Mouse (Mus musculus) myocyte (in vitro differentiated cells): ENCODE results near the gene Gm49403. TPM values are rescaled to one million over a fixed set of nuclear protein-coding genes. Genes with fewer than 3 reads are reported as not detected.
"Not testable (repeated sequence)": the region's sequence is repeated elsewhere in the genome, so short reads cannot be mapped to it uniquely, and the experiment has no call there.

ENCODE experiments used
- H3K27me3 ChIP-seq: one replicate; pipeline ENCODE4 v1.6.1; 2011; ENCODE audit not compliant: control insufficient read depth, insufficient read depth, insufficient read length
- H3K36me3 ChIP-seq: one replicate; pipeline ENCODE4 v1.6.1; 2011; ENCODE audit not compliant: control insufficient read depth, insufficient read depth
- H3K4me2 ChIP-seq: one replicate; pipeline ENCODE4 v1.6.1; 2011; ENCODE audit warnings: low read depth, control low read depth
- H3K4me3 ChIP-seq: one replicate; pipeline ENCODE4 v1.5.1; 2011; ENCODE audit warnings: mild to moderate bottlenecking, control low read depth, moderate library complexity
- H3K79me2 ChIP-seq: one replicate; pipeline ENCODE4 v1.6.1; 2011; ENCODE audit not compliant: control insufficient read depth, insufficient read depth
- H3ac ChIP-seq: one replicate; pipeline ENCODE4 v1.6.1; 2011; ENCODE audit not compliant: control insufficient read depth, insufficient read length
- CEBPB ChIP-seq: IDR thresholded peaks from 2 replicates; pipeline ENCODE4 v1.6.1; 2011; ENCODE audit warnings: mild to moderate bottlenecking, moderate library complexity; ENCODE audit not compliant: poor library complexity, insufficient read depth, severe bottlenecking
- E2F4 ChIP-seq: IDR thresholded peaks from one replicate; pipeline ENCODE4 v1.6.1; 2011; ENCODE audit warnings: mild to moderate bottlenecking, control low read depth, moderate library complexity; ENCODE audit not compliant: insufficient read depth
- MAX ChIP-seq: IDR thresholded peaks from one replicate; pipeline ENCODE4 v1.6.1; 2011; ENCODE audit warnings: low read depth, mild to moderate bottlenecking, control low read depth
- MYOD1 ChIP-seq, 3 experiments: IDR thresholded peaks; one replicate each; pipeline ENCODE4 v1.6.1; 2011; ENCODE audit warnings: control low read depth in 2 of 3, low read depth in 2 of 3, mild to moderate bottlenecking in 2 of 3, moderate library complexity in 1 of 3; ENCODE audit not compliant: insufficient read length in 2 of 3, control insufficient read depth in 1 of 3
- MYOG ChIP-seq, 3 experiments: IDR thresholded peaks; one replicate each; pipeline ENCODE4 v1.6.1; 2011; ENCODE audit warnings: control low read depth in 2 of 3, low read depth in 2 of 3, mild to moderate bottlenecking in 2 of 3; ENCODE audit not compliant: insufficient read length in 2 of 3, control insufficient read depth in 1 of 3, insufficient read depth in 1 of 3
- POLR2A ChIP-seq: IDR thresholded peaks from one replicate; pipeline ENCODE4 v1.6.1; 2011; ENCODE audit warnings: low read depth, mild to moderate bottlenecking, control low read depth, moderate library complexity; ENCODE audit not compliant: insufficient read length
- POLR2AphosphoS2 ChIP-seq: IDR thresholded peaks from one replicate; pipeline ENCODE4 v1.6.1; 2011; ENCODE audit warnings: low read depth, control low read depth; ENCODE audit not compliant: insufficient read length
- REST ChIP-seq: IDR thresholded peaks from one replicate; pipeline ENCODE4 v1.6.1; 2011; ENCODE audit warnings: mild to moderate bottlenecking, control low read depth, moderate library complexity; ENCODE audit not compliant: insufficient read depth, insufficient read length
- SRF ChIP-seq: IDR thresholded peaks from one replicate; pipeline ENCODE4 v1.6.1; 2011; ENCODE audit warnings: low read depth; ENCODE audit not compliant: control insufficient read depth, insufficient read length
- TCF12 ChIP-seq: IDR thresholded peaks from one replicate; pipeline ENCODE4 v1.6.1; 2011; ENCODE audit warnings: mild to moderate bottlenecking, control low read depth; ENCODE audit not compliant: poor library complexity, insufficient read depth, severe bottlenecking
- TCF3 ChIP-seq: IDR thresholded peaks from one replicate; pipeline ENCODE4 v1.6.1; 2011; ENCODE audit warnings: low read depth, control low read depth; ENCODE audit not compliant: insufficient read length
- USF1 ChIP-seq: IDR thresholded peaks from one replicate; pipeline ENCODE4 v1.6.1; 2011; ENCODE audit warnings: low read depth, mild to moderate bottlenecking, control low read depth, moderate library complexity
- polyA plus RNA-seq: library from polyadenylated mRNA; unstranded; fragments of >200 nt; fragmentation: generic; extraction: Trizol; gene quantifications from one replicate; pipeline ENCODE4 v1.2.1, GENCODE M21; 2012; ENCODE audit warnings: missing spikeins

Gene Gm49403
- polyA plus RNA-seq, 1 experiment: not detected

- no peak for TF ChIP-seq CEBPB
- TF ChIP-seq POLR2AphosphoS2: no peak
- no peak for TF ChIP-seq TCF3
- H3K27me3 ChIP-seq: no peaks in the 10 kb centered on the region
- no peak overlapping the region for H3K4me2 ChIP-seq
- H3K4me3 ChIP-seq: no peak overlapping the region
- H3ac ChIP-seq: no peak overlapping the region
- H3K79me2 ChIP-seq: peaks cover 54% of the 10 kb centered on the region
- no peaks in the 10 kb centered on the region for H3K36me3 ChIP-seq
Measured at GRCm38 (mm10) chr19:8895397-8895960, 11.7 kb downstream of the Gm49403 start.

DNA sequence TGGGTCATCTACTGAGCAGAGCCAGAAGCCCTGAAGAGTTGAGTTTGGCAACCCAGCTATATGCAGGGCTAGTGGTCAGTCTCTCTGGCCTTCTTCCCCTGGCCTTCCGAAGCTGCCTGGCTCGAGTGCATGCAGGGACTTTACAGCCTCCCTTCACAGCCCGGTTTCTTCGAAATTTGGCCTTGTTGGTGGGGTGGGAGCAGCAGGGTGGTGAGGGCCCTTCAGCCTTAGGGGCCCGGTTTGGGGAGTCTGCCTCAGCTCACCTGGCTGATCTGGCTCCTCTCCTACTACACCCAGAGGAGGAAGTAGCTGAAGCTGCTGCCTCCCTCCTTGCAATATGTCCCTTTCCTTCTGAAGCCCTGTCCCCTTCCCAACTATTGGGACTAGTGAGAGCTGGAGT lies 12.5 kb downstream of the Gm49403 start:
- not testable (repeated sequence) for H3K4me2 ChIP-seq, H3K4me3 ChIP-seq, H3K36me3 ChIP-seq

GRCm38 (mm10) chr19:8897211-8897864 lies 13.6 kb downstream of the Gm49403 start:
- Histone ChIP-seq H3K79me2 (peaks cover 69% of the 10 kb centered on the region), H3K4me2 (peak overlapping the region; percentile 100), H3ac (peak overlapping the region; percentile 10), H3K4me3 (peak overlapping the region; percentile 86)
- not testable (repeated sequence) for H3K27me3 ChIP-seq, H3K36me3 ChIP-seq

More for the DNA sequence above, 12.5 kb downstream of the Gm49403 start:
- H3ac ChIP-seq, H3K27me3 ChIP-seq: not testable (repeated sequence)
- H3K79me2 ChIP-seq: peaks cover 58% of the 10 kb centered on the region

DNA sequence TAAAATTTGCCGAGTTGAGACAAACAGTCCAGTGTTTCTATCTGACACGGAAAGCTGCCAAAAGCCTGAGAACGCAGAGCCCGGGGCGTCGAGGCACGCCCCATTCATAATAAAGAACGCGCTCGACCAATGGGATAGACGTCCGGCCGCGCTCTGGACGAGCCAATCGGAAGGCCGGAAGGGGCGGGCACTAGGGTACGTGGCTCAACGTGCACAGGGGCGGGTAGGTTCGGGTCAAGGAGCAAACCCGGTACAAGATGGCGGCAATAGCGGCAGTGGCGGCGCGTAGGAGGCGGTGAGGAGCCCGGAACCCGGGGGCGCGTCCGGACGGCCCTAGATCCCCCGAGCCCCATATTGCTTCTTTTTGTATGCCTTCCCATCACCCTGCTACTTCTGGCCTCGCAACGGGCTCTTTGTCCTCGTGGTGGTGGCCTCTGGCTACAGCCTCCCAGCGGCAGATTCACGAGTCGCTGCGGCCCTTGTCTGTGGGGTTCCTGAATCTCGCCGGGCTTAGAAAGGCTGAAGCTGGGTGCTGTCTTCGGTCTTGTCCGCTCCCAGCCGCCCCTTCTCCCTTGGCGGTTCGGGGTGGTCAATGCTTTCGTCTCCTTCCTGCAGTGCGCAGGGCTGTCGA lies 14.2 kb downstream of the Gm49403 start, which contains the start of gene Ganab:
TSS of gene Ganab (plus strand) at position 207 of the 631 bp plus-strand sequence.
- Histone ChIP-seq H3K4me3 (peak within 1 kb of the TSS; percentile 86), H3K36me3 (peaks cover 11% of the 10 kb centered on the region), H3K4me2 (peak within 1 kb of the TSS; percentile 100), H3K79me2 (peaks cover 70% of the 10 kb centered on the region), H3ac (peak within 1 kb of the TSS; percentile 10), H3K27me3 (no peaks in the 10 kb centered on the region)
- no peak for TF ChIP-seq TCF12
- no peak for TF ChIP-seq MAX
- peak; percentile 100 for TF ChIP-seq POLR2AphosphoS2
- no peak for TF ChIP-seq MYOG (IDR thresholded peaks at IDR 0.05; ENCODE audit: control insufficient read depth in 1 of 3, insufficient read depth in 1 of 3, insufficient read length in 2 of 3, low read depth in 2 of 3)
- no peak for TF ChIP-seq SRF
- TF ChIP-seq USF1: no peak
- no peak for TF ChIP-seq E2F4
- TF ChIP-seq CEBPB: no peak
- TF ChIP-seq REST: peak; percentile 53
- TF ChIP-seq TCF3: no peak
- TF ChIP-seq POLR2A: peak; percentile 93
- no peak for TF ChIP-seq MYOD1 (IDR thresholded peaks at IDR 0.05; ENCODE audit: control insufficient read depth in 1 of 3, insufficient read length in 2 of 3, low read depth in 2 of 3)

GRCm38 (mm10) chr19:8898576-8898975 lies 14.8 kb downstream of the Gm49403 start:
- peaks cover 17% of the 10 kb centered on the region for H3K36me3 ChIP-seq
- H3ac ChIP-seq: peak overlapping the region; percentile 10
- peaks cover 64% of the 10 kb centered on the region for H3K79me2 ChIP-seq
- peak overlapping the region; percentile 92 for H3K4me2 ChIP-seq
- TF ChIP-seq TCF3: no peak
- no peak for TF ChIP-seq TCF12
- TF ChIP-seq POLR2AphosphoS2: no peak
- peak overlapping the region; percentile 86 for H3K4me3 ChIP-seq
- no peaks in the 10 kb centered on the region for H3K27me3 ChIP-seq

DNA sequence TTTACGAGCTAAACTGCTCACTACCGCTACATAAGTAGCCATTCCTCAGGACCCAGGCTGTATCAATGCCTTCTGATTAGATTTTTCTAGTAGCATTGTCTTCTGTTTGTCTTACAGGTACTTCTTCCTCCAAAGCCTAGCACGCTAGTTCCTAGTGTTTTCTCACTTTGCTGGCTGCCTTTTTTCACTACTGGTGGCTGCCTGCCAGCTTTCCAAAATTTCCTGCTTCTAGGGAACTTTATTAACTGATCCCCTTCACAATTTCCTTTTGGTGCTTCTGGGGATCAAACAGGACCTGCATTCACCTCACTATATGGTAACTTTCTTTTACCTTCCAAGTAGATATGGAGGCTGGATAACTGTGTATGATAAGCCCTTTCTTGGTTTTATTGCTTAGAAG lies 15.3 kb downstream of the Gm49403 start:
- peak overlapping the region; percentile 10 for H3ac ChIP-seq
- H3K36me3 ChIP-seq: peaks cover 22% of the 10 kb centered on the region
- peak overlapping the region; percentile 86 for H3K4me3 ChIP-seq
- H3K4me2 ChIP-seq: peak overlapping the region; percentile 92
- no peaks in the 10 kb centered on the region for H3K27me3 ChIP-seq
- TF ChIP-seq TCF12 (no peak), TCF3 (no peak), MYOD1 (IDR thresholded peaks at IDR 0.05; ENCODE audit: control insufficient read depth in 1 of 3, insufficient read length in 2 of 3, low read depth in 2 of 3) (no peak), E2F4 (no peak), USF1 (no peak), MAX (no peak), REST (no peak), POLR2A (no peak), POLR2AphosphoS2 (no peak), CEBPB (no peak), SRF (no peak), MYOG (IDR thresholded peaks at IDR 0.05; ENCODE audit: control insufficient read depth in 1 of 3, insufficient read depth in 1 of 3, insufficient read length in 2 of 3, low read depth in 2 of 3) (no peak)
- H3K79me2 ChIP-seq: peaks cover 59% of the 10 kb centered on the region
